Mouse (Mus musculus) limb, embryonic 10.5 days (tissue): ENCODE data around the gene Zyg11a. TPM values are rescaled to one million over a fixed set of nuclear protein-coding genes. Genes with fewer than 3 reads are reported as not detected.

Experiments used
- polyA plus RNA-seq: library from polyadenylated mRNA; unstranded; fragments of >200 nt; fragmentation: Nextera tagmentation; extraction: Ambion mirVana; gene quantifications from 2 replicates; pipeline ENCODE4 v1.2.1, GENCODE M21; 2016

Gene Zyg11a
- polyA plus RNA-seq, 1 experiment from 2014 or later: not detected

Other genes starting within 250 kb of the Zyg11a start
- gene Slc1a7, start 249.7 kb downstream of the Zyg11a start, polyA plus RNA-seq: not detected in 2 replicates
- gene Podn, start 121.6 kb downstream of the Zyg11a start, polyA plus RNA-seq: 0.16 and 0.33 TPM in 2 replicates
- gene Scp2, start 73.0 kb downstream of the Zyg11a start, polyA plus RNA-seq: 138 TPM in 2 replicates
- 31.2 and 32.9 TPM in 2 replicates for gene Echdc2, start 52.6 kb downstream of the Zyg11a start, polyA plus RNA-seq
- 11.9 and 13.6 TPM in 2 replicates for gene Zyg11b, start 83.0 kb upstream of the Zyg11a start, polyA plus RNA-seq
- gene Coa7, start 110.1 kb upstream of the Zyg11a start, polyA plus RNA-seq: 68.2 and 71.3 TPM in 2 replicates
- gene Shisal2a, start 165.3 kb upstream of the Zyg11a start, polyA plus RNA-seq: 1.5 and 5.6 TPM in 2 replicates
- gene Gpx7, start 188.9 kb upstream of the Zyg11a start, polyA plus RNA-seq: 40.6 and 44.3 TPM in 2 replicates
- gene Tut4, start 241.4 kb upstream of the Zyg11a start, polyA plus RNA-seq: 95.8 and 119 TPM in 2 replicates